8 mouse cellular contexts compared by ENCODE assay signal in the genomic region with DNA sequence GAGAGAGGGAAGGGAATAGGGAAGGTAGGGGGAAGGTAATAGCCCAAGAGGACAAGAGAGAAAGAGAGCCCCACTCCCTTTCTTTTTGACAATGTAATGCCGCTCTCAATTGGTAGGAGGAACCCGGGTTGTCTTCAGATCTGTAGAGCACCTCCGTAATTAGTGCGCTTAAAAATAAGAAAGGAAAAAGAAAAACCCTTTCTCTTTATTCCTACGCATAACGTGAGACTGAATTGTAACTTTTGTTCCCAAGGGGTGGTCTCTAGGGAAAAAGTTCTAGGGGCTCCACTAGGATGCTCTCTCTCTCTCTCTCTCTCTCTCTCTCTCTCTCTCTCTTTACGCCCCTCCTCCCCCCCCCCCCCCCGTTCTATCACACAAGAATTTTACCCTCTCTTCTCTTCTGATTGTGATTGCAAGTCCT. TPM values are rescaled to one million over a fixed set of nuclear protein-coding genes. Genes with fewer than 3 reads are reported as not detected.
A peak's percentile ranks its signal among the peaks of the same experiment; 100 is the strongest.
DNase-seq lines count a peak whose midpoint lies in the region; ATAC-seq and TF ChIP-seq lines count a peak whose summit lies in the region.

No protein-coding gene starts in this region.

- H3K9me3 ChIP-seq in lung, embryonic 14.5 days (ENCODE audit: low read depth, low read length): no peaks in the 10 kb centered on the region
- H3K9me3 ChIP-seq in hindbrain, embryonic 16.5 days (ENCODE audit: control insufficient read depth, low read length): no peaks in the 10 kb centered on the region

- H3K4me1 ChIP-seq in lung, embryonic 14.5 days (ENCODE audit: insufficient read depth): peaks cover 37% of the 10 kb centered on the region
- peaks cover 6% of the 10 kb centered on the region for H3K4me1 ChIP-seq in bone marrow, adult 2 months (ENCODE audit: control insufficient read depth, insufficient read depth, low read length)
- H3K4me1 ChIP-seq in hindbrain, embryonic 16.5 days (ENCODE audit: control insufficient read depth, insufficient read depth, low read depth, low read length): peaks cover 23% of the 10 kb centered on the region

- WGBS in lung, embryonic 14.5 days: under 1% methylated on average over 7 of the region's 8 CpGs
- under 1% methylated on average over 8 of the region's 8 CpGs for WGBS in bone marrow, adult 2 months
- WGBS in hindbrain, embryonic 16.5 days: 0% methylated on average over 7 of the region's 8 CpGs

- H3K27ac ChIP-seq in lung, embryonic 14.5 days (ENCODE audit: low read depth): peak overlapping the region; percentile 100
- H3K27ac ChIP-seq in bone marrow, adult 2 months (ENCODE audit: control insufficient read depth, insufficient read depth, low read depth, low read length, poor library complexity): peak overlapping the region; percentile 99; the same call in 1 of the 2 replicates
- H3K27ac ChIP-seq in hindbrain, embryonic 16.5 days (ENCODE audit: low read depth, low read length): peak overlapping the region; percentile 100; the same call in 1 of the 2 replicates

- TF ChIP-seq CTCF in lung, embryonic 14.5 days (IDR thresholded peaks at IDR 0.05; ENCODE audit: low read depth): no peak
- TF ChIP-seq CTCF in bone marrow, adult 2 months (IDR thresholded peaks at IDR 0.05; ENCODE audit: control insufficient read depth, insufficient read depth, low read length): no peak

- ATAC-seq in lung, embryonic 14.5 days (ENCODE audit: insufficient read depth): no peak
- ATAC-seq in hindbrain, embryonic 16.5 days: no peak

- TF ChIP-seq POLR2A in bone marrow, adult 2 months (IDR thresholded peaks at IDR 0.05; ENCODE audit: borderline replicate concordance, control insufficient read depth, low read depth, low read length): no peak

- H3K27me3 ChIP-seq in lung, embryonic 14.5 days (ENCODE audit: insufficient read depth, low read length): no peaks in the 10 kb centered on the region
- no peaks in the 10 kb centered on the region for H3K27me3 ChIP-seq in hindbrain, embryonic 16.5 days (replicated peaks; ENCODE audit: control insufficient read depth, insufficient read depth, low read length)

- H3K4me2 ChIP-seq in lung, embryonic 14.5 days: peak overlapping the region; percentile 79
- peak overlapping the region; percentile 76 for H3K4me2 ChIP-seq in hindbrain, embryonic 16.5 days (ENCODE audit: low read length)

- peak overlapping the region; percentile 58 for H3K4me3 ChIP-seq in lung, embryonic 14.5 days (ENCODE audit: low read depth, low read length)
- peak overlapping the region; percentile 97 for H3K4me3 ChIP-seq in bone marrow, adult 2 months (replicated peaks; ENCODE audit: control insufficient read depth, low read depth, low read length)
- H3K4me3 ChIP-seq in hindbrain, embryonic 16.5 days (ENCODE audit: low read length): peak overlapping the region; percentile 94

- peak; percentile 26 for DNase-seq in lung, embryonic 14.5 days
- DNase-seq in lung, postnatal 4 days: no peak
- peak; percentile 62 for DNase-seq in naive thymus-derived CD4-positive, alpha-beta T cell, adult 2 months (ENCODE audit: low read depth)
- no peak for DNase-seq in adrenal gland, postnatal 4 days (ENCODE audit: low spot score in 2 of 2)
- no peak for DNase-seq in adrenal gland, postnatal 25 days
- DNase-seq in adrenal gland, adult 18-20 months (ENCODE audit: low spot score in 2 of 2): no peak

- H3K36me3 ChIP-seq in lung, embryonic 14.5 days (ENCODE audit: insufficient read depth): no peaks in the 10 kb centered on the region
- no peaks in the 10 kb centered on the region for H3K36me3 ChIP-seq in hindbrain, embryonic 16.5 days (ENCODE audit: control insufficient read depth, insufficient read depth, low read length)

- H3K9ac ChIP-seq in lung, embryonic 14.5 days: peak overlapping the region; percentile 97
- peak overlapping the region; percentile 99 for H3K9ac ChIP-seq in hindbrain, embryonic 16.5 days (ENCODE audit: low read depth, low read length)

RNA-seq across cellular contexts. Expression of a gene that starts 1.0 kb away (rescaled TPM):
- 20.4 and 21.4 TPM in 2 replicates for polyA plus RNA-seq in lung, embryonic 14.5 days (2014; fragmentation: Nextera tagmentation; extraction: Ambion mirVana)
- polyA plus RNA-seq in bone marrow, adult 2 months (2011; ENCODE audit: insufficient read depth, insufficient read length, low replicate concordance, missing spikeins): 6.6 and 10.9 TPM in 2 replicates
- polyA plus RNA-seq in hindbrain, embryonic 16.5 days (2015; fragmentation: Nextera tagmentation; extraction: Ambion mirVana): 3.4 and 5.4 TPM in 2 replicates
- total RNA-seq in adrenal gland, postnatal 4 days (2021): 10 to 100 TPM; 47.8 TPM
- 40.9 and 66.0 TPM in 2 replicates for total RNA-seq in adrenal gland, postnatal 25 days (2021)
- 10 to 100 TPM; 32.6 to 55.2 TPM for total RNA-seq in adrenal gland, adult 18-20 months (2021)

Comparison
In these comparisons a context has a peak if more than half of its experiments do, and no peak if none do; other contexts are left out.
1. DNase-seq: peak in lung, embryonic 14.5 days (single experiment) and naive thymus-derived CD4-positive, alpha-beta T cell, adult 2 months (single experiment); none in lung, postnatal 4 days (0 of 2), adrenal gland, postnatal 4 days (0 of 2), adrenal gland, postnatal 25 days (single experiment) and adrenal gland, adult 18-20 months (0 of 2).
2. Peak in every context shown above with its lines, with median percentiles within 50 percentile points of each other: H3K27ac ChIP-seq and H3K4me3 ChIP-seq.